Mouse (Mus musculus) kidney, adult 18-20 months (tissue): ENCODE results near the gene Cela1.

Source experiments
- DNase-seq: peaks from one replicate; pipeline ENCODE4 v3.0.0; 2021

Gene Cela1

DNA sequence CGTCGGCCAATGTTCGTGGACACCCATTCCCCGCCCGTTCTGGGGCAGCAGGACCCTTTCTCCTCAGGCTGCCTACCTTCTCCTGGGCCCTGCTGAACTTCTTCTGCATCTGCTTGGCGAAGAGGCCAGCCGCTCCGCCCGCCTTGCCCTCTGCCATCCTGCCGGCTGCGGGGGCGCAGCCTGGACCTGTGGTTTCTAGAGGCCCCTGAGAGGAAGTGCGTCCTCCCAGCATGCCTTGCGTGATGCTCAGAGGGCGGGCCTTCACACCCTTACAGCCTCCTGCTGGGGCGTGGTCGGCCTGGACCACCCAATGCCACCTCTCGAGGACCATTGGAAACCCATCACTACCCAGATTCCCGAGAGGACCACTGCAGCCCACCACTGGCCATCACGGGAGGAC lies 18.4 kb downstream of the Cela1 start, which contains the start of gene Bin2:
Gene Bin2 (minus strand): TSS at position 217 of the 400 bp plus-strand sequence.
- DNase-seq = no peak

GRCm38 (mm10) chr15:100667871-100668545 lies 19.7 kb downstream of the Cela1 start:
- DNase-seq = no peak

DNA sequence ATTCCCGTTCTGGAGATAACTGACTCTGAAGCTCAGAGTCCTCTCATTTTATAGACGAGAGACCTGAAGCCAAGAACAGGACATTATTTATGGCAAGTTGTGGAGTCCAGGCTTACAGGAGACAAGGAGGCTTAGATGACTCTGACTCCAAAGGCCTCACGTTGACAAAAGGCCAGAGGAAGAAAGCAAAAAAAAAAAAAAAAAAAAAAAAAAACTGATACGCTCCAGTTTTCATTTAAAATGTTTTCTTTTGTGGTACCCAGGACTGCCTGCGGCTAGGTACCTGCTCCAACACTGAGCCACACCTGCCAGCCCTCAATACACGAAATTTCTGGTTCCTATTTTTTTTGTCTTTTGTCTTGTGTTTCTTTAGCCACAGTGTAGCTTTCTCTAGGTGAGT lies 20.3 kb downstream of the Cela1 start:
- no peak for DNase-seq

GRCm38 (mm10) chr15:100666851-100667250 lies 20.9 kb downstream of the Cela1 start:
- no peak for DNase-seq

DNA sequence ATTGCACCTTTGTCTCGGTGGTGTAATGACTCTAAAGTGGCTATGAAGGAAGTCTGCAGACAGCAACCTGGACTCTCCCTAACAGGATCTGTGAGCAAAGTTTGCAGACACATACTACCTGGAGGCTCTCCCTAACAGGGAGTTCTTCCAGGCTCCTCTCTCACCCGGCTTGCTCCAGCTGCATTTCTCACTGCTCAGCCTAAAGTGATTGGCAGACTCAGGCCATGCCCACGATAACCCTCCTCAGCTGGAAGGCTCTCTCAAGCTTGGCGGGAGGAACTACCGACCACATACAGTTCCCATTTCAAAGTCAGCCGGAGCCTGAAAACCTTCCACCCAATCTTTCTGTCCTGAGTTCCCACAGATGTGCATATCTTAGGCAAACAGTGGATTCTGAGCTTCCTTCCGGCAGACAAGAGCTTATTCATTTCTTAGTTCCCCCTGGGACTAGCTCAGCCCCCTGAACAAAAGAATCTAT lies 21.5 kb downstream of the Cela1 start:
- DNase-seq = no peak

DNA sequence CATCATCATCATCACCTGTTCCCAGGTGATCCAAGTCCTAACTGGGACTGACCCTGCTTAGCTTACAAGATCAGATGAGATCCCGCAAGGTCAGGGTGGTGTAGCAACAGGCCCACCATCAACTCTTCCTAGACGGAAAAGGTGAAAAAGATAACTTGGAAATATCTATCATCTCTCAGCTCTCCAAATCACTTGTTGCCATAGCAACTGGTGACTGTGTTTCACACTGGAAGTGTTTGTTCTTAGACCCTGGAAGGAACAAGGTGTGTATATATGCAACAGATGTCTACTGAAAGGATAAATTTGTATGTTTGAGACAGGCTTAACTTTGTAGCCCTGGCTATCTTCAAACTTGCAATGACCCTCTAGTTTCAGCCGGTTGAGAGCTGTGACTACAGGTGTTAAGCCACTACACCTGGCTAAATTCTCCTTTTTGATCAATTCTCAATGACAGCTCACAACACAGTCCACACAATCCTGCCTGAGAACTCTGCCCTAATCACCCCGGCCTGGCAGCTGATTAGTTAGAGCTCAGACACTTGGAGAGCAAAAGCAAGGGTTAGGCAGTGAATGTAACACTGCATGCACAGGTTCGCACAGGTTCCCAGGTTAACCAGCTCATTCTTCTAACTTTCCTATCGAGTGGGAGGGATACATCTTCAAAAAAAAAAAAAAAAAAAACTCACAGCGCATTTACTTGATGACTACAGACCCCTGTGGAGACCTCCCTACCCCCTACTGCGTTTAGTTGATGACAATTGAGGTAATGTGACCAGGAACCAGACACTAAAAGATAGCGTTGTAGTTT lies 22.1 kb downstream of the Cela1 start:
- no peak for DNase-seq

DNA sequence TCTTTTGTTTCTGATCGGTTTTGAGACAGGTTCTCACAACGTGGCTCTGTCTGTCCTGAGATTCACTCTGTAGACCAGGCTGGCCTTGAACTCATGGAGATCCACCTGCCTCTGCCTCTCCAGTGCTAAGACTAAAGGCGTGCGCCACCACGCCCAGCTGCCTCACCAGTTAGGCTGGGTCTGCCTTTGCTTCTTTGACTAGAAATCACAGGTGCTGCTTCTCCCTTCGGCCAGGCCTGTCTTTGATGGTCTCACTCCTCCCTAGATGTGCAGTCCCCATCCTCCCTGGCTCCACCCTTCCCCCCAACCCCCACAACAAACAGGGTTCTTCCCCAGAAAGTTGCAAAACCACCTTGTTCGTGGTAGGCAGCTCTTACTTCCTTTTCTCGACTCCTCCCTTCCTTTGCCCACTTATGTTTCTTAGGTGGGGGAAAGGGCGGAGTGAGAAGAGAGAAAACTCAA lies 22.9 kb downstream of the Cela1 start:
- DNase-seq = no peak

DNA sequence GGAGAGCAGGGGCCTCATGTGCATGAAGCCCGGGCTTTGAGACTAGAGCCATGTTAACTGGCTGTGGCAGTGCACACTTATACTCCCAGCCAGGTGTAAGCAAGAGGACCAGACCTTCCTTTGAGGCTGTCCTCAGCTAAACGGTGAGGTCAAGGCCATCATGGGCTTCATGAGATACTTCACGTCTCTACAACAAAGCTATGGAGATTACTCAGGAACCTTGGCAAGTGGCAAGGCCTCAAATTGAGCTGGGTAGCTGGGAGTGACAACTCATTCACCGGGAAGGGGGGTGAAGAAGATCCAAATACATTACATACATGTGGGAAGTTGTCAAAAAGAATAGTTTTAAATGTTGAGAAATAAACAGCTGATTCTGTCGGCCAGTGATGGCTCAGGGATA lies 26.9 kb downstream of the Cela1 start:
- DNase-seq = no peak

- peak; percentile 56 for DNase-seq
These were observed 27.4 kb downstream of the Cela1 start for GRCm38 (mm10) chr15:100660306-100660705.

GRCm38 (mm10) chr15:100655201-100655600 lies 32.5 kb downstream of the Cela1 start:
- no peak for DNase-seq

DNA sequence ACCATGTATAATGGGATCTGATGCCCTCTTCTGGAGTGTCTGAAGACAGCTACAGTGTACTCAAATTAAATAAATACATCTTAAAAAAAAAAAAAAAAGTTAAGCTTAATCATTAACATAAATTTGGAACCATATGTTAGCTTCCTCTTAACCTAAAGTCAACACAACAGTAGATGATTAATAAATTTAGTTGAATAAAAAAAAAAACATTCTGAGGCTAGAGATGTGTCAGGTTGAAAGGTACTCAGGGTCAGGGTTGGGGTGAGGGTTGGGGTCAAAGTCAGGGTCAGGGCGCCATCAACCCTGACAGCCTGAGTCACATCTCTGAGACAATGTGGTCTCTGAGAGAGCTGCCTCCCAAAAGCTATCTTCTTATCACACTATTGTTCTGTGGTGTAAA lies 33.5 kb downstream of the Cela1 start:
- no peak for DNase-seq

DNA sequence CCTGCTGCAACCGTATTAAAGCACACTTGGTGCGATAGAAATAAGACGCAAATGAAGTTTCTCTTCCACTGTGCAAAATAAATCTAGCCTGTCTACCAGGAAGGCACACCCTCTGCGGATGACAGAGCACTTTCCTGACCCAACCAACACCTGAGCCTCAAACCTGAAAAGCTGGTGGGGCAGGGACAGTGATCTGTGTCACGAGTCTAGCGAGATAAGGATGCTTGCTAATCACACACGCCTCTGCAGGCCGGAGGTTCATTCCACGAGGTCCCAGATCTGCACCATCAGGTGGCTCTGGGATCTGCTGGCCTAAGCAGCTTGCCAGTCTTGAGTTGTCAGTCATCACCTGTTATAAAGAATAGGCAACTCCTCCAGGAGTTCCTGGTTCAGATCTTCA lies 36.1 kb downstream of the Cela1 start:
- DNase-seq = no peak

- no peak for DNase-seq
These were observed 37.6 kb downstream of the Cela1 start for GRCm38 (mm10) chr15:100650111-100650510.

GRCm38 (mm10) chr15:100646161-100646560 lies 41.6 kb downstream of the Cela1 start:
- no peak for DNase-seq

- no peak for DNase-seq
These were observed 45.3 kb downstream of the Cela1 start for GRCm38 (mm10) chr15:100642451-100642850.

DNA sequence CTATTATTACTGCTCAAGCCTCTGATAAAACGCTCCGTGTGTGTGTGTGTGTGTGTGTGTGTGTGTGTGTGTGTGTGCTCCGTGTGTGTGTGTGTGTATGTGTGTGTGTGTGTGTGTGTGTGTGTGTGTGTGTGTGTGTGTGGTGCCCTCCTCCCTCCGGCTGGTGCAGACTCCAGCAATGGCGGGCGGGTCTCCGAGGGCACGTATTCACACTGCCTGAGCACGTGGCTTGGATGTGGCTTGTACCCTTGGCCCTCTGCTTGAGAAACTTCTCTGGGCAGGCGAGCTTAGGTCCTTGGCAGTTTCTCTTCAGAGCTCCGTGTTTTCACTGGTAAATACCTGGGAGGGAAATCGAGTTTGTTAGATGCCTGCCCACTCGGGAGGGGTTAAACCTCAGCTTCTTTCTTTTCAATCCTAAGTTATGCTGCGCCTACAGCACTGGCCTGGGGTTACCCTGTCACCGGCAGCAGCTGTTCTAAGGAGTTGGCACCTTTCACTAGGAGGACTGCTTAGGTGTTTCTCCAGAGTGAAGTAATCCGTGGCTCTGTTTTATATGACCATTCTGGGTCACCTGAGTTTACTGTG lies 46.4 kb downstream of the Cela1 start:
- DNase-seq = peak; percentile 35

DNA sequence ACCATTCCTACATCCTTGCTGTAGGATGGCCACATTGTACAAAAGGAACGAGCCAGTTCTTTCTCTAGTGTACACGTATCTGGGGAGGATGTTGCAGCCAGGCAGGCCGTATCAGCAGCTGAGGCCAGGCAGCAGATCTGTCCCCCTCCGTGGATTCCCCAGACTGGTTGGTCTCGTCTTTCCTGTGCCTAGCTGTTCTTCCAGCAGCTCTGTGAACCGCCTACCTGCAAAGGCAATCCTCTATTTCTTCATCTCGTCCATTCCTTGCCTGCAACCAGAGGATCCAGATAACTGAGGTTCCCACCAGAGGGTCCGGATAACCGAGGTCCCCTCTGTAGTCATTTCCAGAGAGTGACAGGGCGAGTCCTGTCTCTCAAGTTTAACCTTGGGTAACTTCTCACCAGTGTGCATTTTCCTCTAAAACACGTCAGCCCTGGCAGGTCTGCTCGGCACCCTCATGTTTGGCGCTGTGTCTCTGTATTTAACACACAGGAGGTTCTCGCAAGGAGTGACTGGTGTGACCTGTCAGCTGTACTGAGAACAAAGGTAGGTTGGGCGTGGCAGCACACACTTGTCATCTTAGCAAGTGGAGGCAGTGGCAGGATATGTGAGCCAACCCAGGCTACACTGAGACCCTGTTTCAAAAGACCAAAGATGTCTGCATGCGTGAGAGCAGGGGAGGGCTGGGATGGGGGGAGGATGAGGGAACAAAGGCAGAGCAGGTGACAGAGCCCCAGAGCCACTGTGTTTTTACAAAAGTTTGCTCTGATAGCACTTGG lies 47.6 kb downstream of the Cela1 start:
- DNase-seq = no peak

DNA sequence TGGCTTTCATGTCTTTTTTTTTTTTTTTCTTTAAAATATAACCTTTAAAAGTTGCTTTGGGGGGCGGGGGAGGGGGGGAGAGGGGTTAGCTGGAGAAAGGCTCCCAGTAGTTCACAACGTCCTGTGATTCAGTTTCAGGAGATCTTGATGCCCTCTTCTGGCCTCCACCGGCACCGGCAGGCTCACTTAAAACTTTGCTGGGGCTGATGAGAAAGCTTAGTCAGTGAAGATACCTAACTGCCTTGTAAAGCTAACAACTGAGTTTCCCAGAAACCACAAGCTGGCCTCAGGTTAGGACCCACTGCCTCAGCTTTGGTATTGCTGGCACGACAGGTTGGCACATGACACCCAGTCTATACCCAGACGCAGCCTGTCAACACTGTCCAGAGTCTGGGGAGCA lies 50.1 kb downstream of the Cela1 start:
- DNase-seq = peak; percentile 63

GRCm38 (mm10) chr15:100636700-100637501 lies 50.8 kb downstream of the Cela1 start, which contains the start of gene Smagp:
Smagp (minus strand) TSS chr15:100636940.
- peak; percentile 88 for DNase-seq

DNA sequence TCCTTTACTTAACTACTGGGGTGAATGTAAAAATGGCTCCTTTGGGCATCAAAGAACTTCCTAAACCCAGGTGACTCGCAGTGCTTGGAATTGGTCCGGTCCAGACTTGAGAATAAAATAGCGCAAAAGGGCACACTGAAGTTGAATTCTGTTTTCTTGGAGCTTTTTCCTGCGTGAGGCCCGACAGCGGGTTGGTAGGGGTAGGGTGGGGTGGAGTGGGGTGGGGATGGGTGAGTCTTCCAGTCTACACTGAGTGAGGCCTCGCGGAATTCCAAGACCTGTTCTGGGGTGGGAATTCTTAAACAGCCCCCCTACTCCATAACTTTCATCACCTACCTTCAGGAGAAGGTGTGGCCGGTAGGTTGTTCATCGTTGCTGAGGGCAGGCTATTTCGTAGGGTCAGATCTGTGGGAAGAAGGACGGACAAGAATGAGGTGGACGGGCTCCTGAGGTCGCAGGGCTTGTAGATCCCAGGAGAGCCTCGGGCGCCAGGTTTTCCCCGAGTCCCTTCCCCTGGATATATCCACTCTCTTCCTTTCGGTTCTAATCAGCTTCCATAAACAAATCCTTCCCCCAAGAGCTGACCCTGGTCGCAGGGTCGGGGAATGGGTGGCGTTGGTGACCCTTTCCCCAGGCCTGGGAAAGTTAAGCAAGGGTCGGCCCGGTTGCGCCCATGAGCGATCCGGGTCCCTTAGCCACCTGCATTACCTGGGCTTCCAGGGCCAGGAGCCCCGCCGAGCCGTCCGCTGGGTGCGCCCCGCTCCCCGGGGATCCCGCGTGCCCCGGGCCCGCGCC lies 51.7 kb downstream of the Cela1 start:
- DNase-seq = no peak

- peak; percentile 23 for DNase-seq
These were observed 52.5 kb downstream of the Cela1 start for GRCm38 (mm10) chr15:100635239-100635638.
